Mouse (Mus musculus) small intestine, adult 2 months (tissue): Measurements from ENCODE around the gene Fbxo10.

Source experiments
- CTCF ChIP-seq: fragments of 200-500 bp; IDR thresholded peaks from 2 replicates; pipeline ENCODE4 v1.5.1; 2012; ENCODE audit warnings: low read depth, mild to moderate bottlenecking, control low read depth, inconsistent platforms, low read length, moderate library complexity, mixed read lengths; ENCODE audit not compliant: insufficient replicate concordance, insufficient read length; ENCODE audit errors: extremely low read depth
- POLR2A ChIP-seq: fragments of 200-500 bp; IDR thresholded peaks from 2 replicates; pipeline ENCODE4 v1.6.1; 2012; ENCODE audit warnings: low read depth, mild to moderate bottlenecking, control low read depth, inconsistent platforms, low read length, moderate library complexity

DNA sequence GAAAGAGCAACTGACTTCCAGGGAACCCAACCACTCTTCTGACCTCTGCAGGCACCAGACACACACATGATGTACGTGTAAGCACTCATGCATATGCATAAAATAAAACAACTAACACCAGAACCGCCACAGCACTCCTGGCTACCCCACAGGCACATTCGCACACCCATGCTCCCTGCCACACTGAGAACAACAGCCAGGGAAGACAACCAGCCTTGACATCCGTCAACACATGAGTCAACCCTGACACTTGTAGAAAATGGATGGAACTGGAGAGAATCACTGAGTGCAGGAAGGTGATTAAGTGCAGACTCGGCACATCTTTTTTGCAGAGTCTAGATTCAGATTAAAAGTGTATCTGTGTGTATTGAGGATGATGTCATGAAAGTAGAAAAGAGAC is 47.8 kb downstream of the Fbxo10 start:
- TF ChIP-seq CTCF (no peak), POLR2A (no peak)
